Mouse (Mus musculus) kidney, postnatal 36 days (tissue): ENCODE data around the gene Ccnl2.
"Not testable (repeated sequence)": the region's sequence is repeated elsewhere in the genome, so short reads cannot be mapped to it uniquely, and the experiment has no call there.

Experiments used
- DNase-seq, 2 experiments: peaks; one replicate each; pipeline ENCODE4 v3.0.0; 2021 to 2022; ENCODE audit warnings: mixed read lengths in 2 of 2

The Ccnl2 gene

GRCm38 (mm10) chr4:155811929-155812664 lies at the start of gene Ccnl2:
Ccnl2 (plus strand) TSS chr4:155812489.
- DNase-seq = peak; percentile 96

- no peak for DNase-seq
Observed at GRCm38 (mm10) chr4:155769496-155769879, 42.8 kb upstream of the Ccnl2 start.

- DNase-seq = peak; percentile 95 to 97
Observed at GRCm38 (mm10) chr4:155769880-155770512, 42.3 kb upstream of the Ccnl2 start.

GRCm38 (mm10) chr4:155770626-155771025 lies 41.7 kb upstream of the Ccnl2 start:
- peak; percentile 70 to 75 for DNase-seq

- DNase-seq = peak; percentile 52 to 71
Observed at GRCm38 (mm10) chr4:155771706-155772105, 40.6 kb upstream of the Ccnl2 start.

GRCm38 (mm10) chr4:155772786-155773185 lies 39.5 kb upstream of the Ccnl2 start:
- no peak for DNase-seq

- DNase-seq = peak; percentile 33 to 48
Observed at GRCm38 (mm10) chr4:155773335-155774078, 38.8 kb upstream of the Ccnl2 start.

- DNase-seq = peak; percentile 93 to 98
Observed at GRCm38 (mm10) chr4:155774280-155774754, 38.0 kb upstream of the Ccnl2 start, which contains the start of gene Vwa1. Vwa1 (minus strand) TSS chr4:155774698.

- peak; percentile 77 to 78 for DNase-seq
Observed at GRCm38 (mm10) chr4:155774971-155775740, 37.1 kb upstream of the Ccnl2 start.

GRCm38 (mm10) chr4:155775855-155776254 lies 36.4 kb upstream of the Ccnl2 start:
- DNase-seq = peak; percentile 56 to 77

- DNase-seq = peak; percentile 36 to 39
Observed at GRCm38 (mm10) chr4:155776704-155777335, 35.5 kb upstream of the Ccnl2 start.

GRCm38 (mm10) chr4:155777816-155778215 lies 34.5 kb upstream of the Ccnl2 start:
- DNase-seq = no peak

GRCm38 (mm10) chr4:155779498-155779897 lies 32.8 kb upstream of the Ccnl2 start:
- DNase-seq = no peak

GRCm38 (mm10) chr4:155780895-155781294 lies 31.4 kb upstream of the Ccnl2 start:
- DNase-seq = peak; percentile 81 to 83

GRCm38 (mm10) chr4:155783486-155784080 lies 28.7 kb upstream of the Ccnl2 start:
- peak in 1 of 2 experiments; percentile 72 for DNase-seq

GRCm38 (mm10) chr4:155784081-155784701 lies 28.1 kb upstream of the Ccnl2 start:
- peak; percentile 84 to 88 for DNase-seq

GRCm38 (mm10) chr4:155785246-155785645 lies 27.0 kb upstream of the Ccnl2 start:
- DNase-seq = no peak

GRCm38 (mm10) chr4:155785819-155786218 lies 26.5 kb upstream of the Ccnl2 start, which contains the start of gene Tmem88b:
Tmem88b (minus strand) TSS chr4:155785874.
- DNase-seq = no peak

GRCm38 (mm10) chr4:155788300-155788699 lies 24.0 kb upstream of the Ccnl2 start:
- DNase-seq = no peak

- not testable (repeated sequence) for DNase-seq
Observed at GRCm38 (mm10) chr4:155788833-155789232, 23.5 kb upstream of the Ccnl2 start.

GRCm38 (mm10) chr4:155790021-155790489 lies 22.2 kb upstream of the Ccnl2 start, which contains the start of gene Ankrd65:
Ankrd65 (plus strand) TSS chr4:155790439.
- no peak for DNase-seq
